Mouse (Mus musculus): Measurements from ENCODE around the gene Bicral.

Gene Bicral

DNA sequence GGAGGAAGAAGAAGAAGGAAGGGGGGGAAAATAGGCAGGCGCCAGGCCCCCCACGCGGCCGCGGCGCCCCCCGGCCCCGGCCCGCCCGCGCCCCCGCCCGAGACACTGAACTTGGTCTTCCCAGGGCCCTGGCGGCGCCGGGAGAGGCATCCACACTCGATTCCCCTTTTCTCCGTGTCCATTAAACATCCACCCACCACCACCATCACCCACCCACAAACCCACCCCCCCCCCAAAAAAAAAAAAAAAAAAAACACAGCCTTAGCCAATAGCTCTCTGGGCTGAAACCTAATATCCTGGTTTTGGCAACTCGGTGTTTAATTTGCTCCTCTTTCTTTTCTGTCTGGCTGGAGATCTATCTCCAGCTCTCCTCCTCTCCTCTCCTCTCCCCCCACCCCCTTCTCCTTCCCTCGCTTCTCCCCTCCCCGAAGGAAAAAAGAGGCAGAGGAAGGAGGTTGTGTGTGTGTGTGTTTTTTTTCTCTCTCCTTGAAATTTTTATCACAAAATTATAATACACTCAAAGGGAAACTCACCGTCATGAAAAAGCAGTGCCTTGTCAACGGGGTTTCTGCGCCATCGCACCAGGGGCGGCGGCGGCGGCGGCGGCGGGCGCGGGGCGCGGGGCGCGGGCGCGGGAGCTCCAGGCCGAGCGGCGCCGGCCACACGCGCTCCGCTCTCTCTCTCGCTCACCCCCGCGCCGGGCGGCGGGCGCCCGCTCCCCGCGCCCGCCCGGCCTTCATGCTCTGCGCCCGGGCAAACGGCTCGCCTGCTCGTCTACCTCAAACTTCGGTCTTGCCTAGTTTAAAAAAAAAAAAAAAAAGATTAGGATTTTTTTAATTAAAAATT, at the start of gene Bicral:
Gene Bicral (minus strand): TSS at position 580 of the 846 bp plus-strand sequence.
- DNase-seq (ENCODE audit: low spot score), result peak; percentile 63

DNA sequence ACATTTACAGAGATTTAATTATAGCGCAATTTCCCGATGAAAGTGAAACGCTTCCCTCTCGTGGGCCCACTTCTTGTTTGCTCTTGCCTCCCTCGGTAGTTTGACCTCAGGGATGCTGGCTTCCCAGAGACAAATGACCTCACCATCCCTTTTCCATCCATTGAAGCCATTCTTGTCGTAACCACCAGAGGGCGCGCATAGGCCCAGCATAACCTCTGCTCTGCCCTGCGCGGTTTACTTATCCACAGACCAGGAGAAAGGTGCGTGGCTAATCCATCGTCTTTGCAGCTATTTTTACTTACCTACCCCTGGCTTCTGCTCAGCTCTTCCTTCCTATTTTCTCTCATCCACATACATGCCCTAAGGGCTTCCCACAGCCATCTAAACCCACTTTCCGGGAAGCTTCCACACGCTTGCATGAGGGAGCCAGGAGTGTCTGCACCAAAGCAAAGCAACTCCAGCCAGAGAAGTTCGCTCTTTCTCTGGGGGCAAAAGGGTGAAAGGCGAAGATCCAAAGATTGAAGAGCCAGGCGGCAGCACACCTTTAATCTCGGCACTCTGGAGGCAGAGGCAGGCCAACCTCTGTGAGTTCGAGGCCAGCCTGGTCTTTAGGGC, 45.7 kb upstream of the Bicral start:
- DNase-seq (ENCODE audit: low spot score), result peak; percentile 83

DNA sequence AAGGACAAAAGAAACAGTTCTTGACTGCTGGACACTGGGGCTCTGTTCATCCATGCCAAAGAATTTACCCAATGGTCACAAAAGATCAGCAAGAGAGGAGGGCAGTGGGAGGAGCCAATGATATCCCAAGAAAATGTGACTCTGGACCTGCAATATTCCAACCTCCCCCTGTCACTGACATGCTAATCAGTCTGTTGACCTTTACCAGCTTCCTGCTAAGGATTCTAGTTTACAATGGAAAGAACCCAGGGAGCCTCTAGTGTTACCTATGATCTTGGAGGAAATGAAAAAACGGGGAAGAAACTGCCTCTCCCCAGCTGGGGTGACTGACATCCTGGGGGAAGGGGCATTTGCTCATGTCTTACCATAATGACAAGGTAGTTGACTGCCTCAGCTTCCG, 42.7 kb upstream of the Bicral start:
- DNase-seq (ENCODE audit: low spot score), result no peak

DNA sequence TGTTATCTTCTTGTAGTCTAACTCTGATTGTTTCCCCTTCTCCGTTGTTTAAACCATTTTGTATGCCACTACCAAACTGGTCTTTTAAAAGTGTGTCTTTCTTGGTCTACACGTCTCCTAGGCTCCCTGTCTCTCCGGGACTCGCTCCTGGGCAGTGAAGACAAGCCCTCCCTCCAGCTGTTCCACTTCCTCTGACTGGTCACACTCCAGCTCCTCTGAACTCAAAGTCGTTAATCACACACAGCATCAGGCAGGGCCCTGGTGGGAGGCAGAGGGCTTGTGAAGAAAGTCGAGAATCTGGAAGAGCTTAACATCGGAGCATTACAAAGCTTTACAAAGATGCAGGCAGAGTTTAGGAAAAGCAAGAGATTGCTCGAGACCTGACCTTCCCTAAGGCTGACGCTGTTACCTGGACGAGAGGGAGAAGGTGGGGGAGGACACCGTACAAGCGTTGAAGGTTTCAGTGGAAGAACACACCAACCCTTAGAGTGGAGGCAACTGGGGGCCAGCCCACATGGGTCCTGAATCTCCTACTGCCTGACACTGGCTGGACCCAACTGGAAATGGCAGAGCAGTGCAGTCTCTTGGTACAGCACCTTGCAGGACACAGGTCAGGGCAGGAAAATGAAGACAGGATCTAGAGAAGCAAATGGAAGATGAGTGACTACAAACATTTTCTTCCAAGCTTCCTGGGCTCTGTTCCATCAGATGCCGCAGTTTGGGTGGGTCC, 39.1 kb upstream of the Bicral start:
- peak; percentile 64 for DNase-seq (ENCODE audit: low spot score)

DNA sequence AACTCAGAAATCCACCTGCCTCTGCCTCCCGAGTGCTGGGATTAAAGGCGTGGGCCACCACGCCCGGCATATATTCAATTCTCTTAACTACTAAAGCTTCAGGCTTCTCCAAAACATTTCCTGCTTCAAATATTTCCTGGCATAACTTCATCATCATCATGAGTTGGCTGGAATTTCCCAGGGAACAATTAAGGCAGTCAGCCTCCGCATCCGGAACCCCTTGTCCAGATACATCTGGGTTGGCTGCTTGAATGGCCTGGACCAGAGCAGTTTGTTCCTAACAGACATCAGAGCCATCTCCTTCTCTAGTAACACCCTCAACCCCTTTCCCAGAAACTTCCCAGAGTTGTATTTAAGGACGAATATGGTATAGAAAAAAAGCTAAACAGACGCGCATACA, 37.1 kb upstream of the Bicral start:
- no peak for DNase-seq (ENCODE audit: low spot score)

DNA sequence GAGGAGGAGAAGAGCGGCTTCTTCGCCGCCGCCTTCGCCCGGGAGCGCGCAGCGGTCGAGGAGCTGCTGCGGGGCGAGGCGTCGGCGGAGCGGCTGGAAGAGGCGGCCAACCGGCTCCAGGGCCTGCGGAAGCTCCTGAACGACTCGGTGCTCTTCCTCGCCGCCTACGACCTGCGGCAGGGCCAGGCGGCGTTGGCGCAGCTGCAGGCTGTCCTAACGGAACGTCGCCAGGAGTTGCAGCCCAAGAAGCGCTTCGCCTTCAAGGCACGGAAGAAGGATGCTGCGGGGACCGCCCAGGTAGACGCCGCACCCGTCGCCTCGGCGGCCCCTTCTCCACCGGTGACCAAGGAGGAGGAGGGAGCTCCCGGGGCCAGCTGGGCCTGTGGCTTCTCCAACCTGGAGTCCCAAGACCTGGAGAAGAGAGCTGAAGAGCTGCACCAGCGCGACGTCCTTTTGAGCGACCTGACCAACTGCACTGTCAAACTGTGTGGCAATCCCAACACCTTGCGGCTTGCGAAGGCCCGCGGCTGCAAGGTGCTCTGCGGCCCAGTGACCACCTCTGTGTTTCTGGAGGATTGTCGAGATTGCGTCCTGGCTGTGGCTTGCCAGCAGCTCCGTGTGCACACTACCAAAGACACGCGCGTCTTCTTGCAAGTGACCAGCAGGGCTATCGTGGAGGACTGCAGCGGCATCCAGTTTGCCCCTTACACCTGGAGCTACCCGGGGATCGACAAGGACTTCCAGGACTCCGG, 32.7 kb upstream of the Bicral start:
- peak; percentile 53 for DNase-seq (ENCODE audit: low spot score)

DNA sequence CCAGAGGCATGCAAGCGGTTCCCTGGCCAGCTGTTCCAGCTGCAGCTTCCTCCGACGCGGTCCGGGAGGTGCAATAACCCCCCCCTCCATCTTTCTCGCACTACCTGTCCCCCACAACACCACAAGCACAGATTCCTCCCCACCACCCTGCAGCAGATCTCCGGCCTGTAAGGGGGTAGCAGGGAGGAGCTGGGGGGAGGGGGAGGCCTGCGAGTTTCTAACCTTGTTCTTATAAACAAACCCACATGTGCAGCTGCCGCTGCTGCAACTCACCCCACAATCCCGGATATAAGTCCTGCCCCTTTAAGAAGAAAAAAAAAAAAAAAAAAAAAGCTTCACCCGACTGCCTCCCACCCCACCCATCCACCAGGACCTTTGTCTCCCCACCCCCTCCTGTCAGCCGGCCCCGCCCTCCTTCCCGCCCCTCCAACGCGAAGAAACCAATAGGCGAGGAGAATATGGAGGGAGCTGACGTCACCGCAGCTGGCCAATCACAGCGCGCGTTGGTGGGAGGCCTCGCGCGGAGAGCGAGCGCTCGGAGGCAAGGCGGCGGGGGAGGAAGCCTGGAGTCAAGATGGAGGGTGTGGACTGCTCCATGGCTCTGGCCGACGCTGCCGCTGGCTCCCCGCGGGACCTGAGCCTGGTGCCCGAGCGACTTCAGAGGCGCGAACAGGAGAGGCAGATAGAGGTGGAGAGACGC, 32.0 kb upstream of the Bicral start, which contains the start of gene Tbcc:
Gene Tbcc (plus strand): TSS at position 569 of the 700 bp plus-strand sequence.
- DNase-seq (ENCODE audit: low spot score), result peak; percentile 97

DNA sequence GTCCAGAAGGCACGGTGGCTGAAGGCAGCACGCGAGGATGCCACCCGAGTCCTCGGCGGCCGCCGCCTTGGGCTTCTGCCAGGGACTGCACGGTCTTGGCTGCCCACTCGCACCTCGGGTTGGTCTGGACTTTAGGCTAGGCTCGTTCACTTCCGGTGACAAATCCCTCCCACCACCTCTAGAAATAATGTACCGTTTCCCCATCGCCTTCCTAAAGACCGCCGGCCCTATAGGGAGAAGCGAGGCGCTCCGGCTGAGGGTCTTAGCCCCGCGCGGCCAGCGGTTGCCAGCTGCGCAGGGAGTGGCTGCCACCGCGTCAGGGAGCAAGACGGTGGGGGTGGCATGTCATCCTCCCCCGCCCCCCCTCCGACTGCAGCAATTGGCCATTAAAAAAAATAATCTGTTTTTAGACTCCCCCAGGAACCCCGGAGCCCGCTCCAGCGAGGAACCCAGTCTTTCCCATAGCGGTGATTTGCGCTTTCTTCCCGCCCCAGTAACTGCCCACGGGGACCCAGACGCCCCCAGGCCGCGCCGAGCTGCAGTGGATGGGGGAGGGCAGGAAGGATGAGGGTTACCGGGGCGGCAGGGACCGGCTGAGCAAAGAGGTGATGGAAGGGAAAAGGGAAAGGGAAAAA, 31.3 kb upstream of the Bicral start:
- DNase-seq (ENCODE audit: low spot score), result peak; percentile 79

DNA sequence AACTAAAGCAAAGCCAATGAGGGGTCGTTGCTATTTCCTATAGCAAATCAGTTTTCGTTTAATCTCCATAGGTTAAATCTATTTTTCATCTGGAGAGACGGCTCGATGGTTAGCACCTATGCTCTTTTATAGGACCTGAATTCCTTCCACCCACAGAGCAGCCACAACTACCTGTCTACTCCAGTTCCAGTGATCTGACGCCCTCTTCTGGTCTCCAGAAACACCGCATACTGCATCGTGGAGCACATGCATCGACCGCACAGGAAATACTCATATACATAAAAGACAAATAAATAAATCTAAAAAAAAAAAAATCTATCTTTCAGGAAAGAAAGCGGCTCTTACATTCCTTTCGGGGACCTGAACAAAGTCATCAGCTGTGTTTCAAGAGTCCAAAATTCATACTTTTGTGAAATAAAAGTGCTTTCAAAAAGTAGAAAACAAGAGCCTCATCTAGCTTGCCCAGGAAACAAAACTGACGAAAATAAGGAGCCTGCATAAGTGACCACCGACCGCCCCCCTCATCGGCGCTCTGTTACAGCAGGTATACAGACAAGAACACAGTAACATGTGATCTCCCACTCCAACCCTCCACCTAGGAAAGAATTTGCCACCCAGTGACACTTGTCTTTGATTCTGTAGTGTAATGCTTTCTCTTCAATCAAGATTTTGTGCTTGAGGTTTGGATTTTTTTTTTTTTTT, 30.4 kb upstream of the Bicral start:
- peak; percentile 48 for DNase-seq (ENCODE audit: low spot score)

DNA sequence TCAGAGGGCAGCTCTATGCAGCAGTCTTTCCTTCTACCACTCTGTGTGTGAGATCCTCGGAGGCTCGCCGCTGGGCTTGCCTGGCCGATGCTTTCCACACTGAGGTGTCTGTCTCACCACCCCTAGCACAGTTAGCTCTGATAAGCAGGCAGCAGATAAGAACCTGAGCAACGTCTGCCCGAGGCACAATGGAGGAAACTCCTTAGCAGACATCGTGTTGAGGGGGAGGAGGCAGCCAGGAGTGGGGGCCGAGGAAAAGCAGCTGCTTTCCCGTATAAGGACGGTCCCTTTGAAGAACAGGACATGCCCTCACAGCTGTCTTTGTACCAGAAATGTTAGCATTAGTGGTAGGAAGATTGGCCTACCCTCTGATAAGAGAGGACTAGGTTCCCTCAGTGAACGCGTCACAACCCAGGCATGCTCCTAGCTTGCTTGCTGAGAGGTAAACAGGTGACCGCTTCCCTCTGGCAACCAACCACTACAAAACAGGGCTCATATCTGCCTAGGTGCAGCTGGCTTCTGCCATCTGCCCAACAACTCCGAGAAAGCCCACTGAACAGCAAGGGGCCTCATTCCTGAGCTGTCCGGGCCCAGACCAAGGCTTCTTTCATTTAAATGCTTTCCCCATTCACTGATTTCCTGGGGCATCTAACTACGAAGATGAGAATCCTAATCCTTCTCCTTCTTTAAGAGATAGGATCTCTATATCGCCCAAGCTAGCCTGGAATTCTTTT, 27.8 kb upstream of the Bicral start:
- DNase-seq (ENCODE audit: low spot score), result no peak

DNA sequence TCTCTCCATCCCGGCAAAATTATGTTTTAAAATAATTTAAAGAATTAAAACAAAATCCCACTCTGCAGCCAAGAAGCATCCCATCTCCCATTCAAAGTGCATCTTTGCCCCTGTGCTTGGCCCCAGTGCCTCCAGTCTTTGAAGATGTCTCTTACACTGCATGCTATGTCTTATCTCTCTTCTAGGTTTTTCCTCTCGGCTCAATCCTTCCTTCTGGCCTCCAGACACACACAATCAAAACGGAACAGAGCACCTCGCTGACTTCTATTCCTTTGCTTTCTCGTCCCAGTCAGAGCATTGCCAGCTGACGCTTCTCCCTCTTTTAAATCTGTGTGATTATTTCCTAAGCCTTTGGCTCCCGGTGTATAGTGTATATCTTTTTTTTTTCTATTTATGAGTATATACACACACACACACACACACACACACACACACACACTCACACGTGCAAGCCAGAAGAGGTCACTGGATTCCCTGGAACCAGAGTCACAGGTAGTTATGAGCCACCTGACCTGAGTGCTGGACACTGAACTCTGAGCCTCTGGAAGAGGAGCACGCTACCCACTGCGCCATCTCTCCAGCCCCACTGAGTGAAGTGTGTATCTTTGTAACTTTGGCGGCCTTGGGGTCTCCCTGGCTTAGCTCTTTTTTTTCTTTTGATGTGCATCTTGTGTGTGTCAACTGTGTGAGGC, 27.1 kb upstream of the Bicral start:
- no peak for DNase-seq (ENCODE audit: low spot score)

DNA sequence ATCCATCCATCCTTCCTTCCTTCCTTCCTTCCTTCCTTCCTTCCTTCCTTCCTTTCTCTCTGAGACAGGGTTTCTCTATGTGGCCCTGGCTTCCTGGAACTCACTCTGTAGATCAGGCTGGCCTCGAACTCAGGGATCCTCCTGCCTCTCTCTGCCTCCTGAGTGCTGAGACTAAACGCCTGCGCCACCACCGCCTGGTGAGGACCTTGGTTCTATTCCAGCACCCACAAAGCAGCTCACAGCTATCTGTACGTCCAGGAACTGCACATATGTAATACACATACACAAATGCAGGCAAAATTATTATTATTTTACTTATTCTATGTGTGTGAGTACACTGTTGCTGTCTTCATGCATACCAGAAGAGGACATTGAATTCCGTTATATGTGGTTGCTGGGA, 26.5 kb upstream of the Bicral start:
- no peak for DNase-seq (ENCODE audit: low spot score)

DNA sequence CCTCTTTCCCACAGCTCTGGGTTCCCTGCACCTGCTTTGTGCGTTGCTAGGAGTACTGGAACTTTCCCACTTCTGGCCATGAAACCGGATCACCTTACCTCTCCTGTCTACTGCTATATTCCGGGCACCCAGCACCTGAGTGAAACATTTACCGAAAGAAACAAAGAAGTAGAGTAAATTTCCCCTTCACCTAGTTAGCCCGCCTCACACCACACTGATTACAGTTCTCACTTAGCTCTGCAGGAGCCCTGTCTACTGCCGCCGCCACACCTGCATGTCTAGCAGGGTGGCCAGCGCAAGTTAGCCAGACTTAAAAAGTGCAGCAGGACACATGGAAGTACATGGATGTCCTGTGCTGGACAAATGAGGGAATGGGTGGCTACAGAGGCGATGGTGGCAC, 24.8 kb upstream of the Bicral start:
- no peak for DNase-seq (ENCODE audit: low spot score)

DNA sequence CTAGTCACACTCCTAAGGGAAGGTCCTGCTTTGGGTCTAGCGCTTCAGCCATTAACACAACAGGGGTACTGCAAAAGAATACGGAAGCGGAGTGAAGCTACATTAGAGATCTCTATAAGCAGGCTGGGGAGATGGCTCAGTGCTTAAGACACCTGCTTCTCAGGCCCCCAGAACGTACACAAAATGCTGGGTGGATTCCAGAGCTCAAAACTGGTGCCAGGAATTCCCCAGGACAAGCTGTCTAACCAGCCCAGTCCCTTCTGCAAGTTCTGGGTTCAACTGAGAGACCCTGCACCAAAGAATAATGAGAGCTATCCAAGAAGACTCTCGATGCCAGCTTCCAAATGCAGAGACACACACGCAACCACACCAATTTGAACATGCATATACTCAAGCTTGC, 23.4 kb upstream of the Bicral start:
- DNase-seq (ENCODE audit: low spot score), result no peak

DNA sequence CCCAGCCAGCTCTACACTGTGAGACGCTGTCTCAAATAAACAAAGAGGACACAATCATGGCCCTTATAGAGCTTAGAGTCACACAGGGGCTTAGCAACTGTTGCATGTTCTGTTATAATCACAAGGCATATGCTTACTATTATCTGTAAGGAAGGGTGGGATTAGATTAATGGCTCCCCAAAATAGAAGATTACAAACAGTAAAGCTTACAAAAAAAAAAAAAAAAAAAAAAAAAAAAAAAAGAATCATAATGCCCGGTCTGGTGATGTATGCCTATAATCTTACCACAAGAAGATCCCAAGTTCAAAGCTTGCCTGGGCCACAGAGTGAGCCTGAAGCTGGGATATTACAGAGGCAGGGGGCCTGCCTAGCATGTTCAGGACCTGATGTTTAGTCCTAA, 22.0 kb upstream of the Bicral start:
- no peak for DNase-seq (ENCODE audit: low spot score)

DNA sequence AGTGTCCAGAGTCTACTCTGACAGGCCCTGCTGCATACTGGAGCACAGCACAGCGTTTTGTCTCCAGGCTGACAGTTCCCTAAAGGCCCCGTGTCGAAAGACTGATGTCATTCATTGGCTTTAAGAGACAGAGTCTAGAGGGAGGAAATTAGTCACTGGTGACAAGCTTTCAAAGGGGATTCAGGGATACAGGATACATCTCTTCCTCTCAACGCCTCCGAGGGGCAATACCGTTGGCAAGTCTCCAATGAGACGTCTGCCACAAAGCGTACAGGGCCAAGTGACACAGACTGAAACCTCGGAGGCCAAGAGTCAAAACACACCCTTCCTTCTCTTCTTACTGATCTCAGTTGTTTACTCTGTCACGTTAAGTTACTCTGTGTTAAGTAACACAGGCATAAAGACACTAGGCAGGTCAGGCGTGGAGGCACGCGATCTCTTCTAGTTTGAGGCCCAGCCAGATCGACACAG, 21.6 kb upstream of the Bicral start:
- no peak for DNase-seq (ENCODE audit: low spot score)

DNA sequence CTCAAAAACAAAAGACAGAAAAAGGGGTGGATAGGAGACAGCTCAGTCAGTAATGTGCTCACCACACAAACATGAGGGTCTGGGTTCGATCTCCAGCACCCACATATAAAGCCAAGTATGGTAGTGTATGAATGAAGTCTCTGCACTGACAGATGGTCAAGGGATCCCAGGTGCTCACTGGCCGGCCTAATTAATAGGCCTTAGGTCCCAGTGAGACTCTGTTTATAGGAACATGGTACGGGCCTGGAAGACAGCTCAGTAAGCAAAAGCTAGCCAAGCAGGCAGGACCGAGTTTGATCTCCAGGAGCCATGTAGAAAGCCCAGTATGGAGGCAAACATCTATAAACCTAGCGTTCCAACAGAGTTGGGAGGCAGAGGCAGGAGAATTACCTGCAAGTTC, 18.8 kb upstream of the Bicral start:
- no peak for DNase-seq (ENCODE audit: low spot score)

DNA sequence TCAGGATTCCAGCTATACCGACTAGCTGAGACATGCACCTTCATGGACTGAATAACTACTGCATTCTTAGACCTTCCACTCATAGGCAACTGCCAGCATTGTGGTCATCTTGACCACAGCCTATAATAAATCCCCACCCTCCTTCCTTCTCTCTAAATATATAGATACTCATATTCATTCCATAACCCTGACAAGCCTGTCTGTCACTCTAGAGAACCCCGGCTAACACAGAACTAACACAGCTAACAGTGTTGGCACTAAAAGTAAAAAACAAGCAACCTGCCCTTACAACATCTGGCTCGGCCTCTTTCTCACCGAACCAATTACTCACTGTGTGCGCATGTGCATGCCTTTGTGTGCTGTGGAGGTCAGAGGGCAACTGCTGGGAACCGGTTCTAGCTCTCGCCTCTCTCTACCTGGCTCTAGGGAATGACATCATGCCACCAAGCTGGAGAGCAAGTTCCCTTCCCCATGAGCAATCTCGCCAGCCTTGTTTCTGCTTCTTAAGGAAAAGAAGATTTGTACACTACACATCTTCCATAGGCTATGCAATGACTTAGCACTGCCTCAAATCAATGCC, 18.2 kb upstream of the Bicral start:
- DNase-seq (ENCODE audit: low spot score), result peak; percentile 66

DNA sequence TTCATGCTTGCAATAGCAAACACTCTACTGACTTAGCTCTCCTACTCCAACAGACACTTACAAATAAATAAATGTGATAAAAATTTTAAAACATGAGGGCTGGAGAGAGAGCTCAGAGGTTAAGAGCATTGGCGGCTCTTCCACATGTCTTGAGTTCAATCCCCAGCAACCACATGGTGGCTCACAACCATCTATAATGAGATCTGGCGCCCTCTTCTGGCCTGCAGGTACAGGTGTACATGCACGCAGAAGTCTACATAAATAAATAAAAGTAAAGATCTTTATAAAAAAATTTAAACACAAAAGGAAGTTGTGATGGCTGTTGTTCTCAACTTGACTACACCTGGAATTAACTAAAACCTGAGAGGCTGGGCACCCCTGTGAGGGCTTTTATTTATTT, 17.3 kb upstream of the Bicral start:
- DNase-seq (ENCODE audit: low spot score), result no peak
